Mouse (Mus musculus): ENCODE measurements at regions not wholly inside any gene's neighbourhood (a gene's known extent, or its start where the extent isn't known, plus 50 kb on each side); places are given as distances from the start of the nearest gene placed in this dataset.

- H3K27ac ChIP-seq, result peak overlapping the region; percentile 66
- 48% methylated on average over 19 of the region's 19 CpGs for WGBS
- no peaks in the 10 kb centered on the region for H3K36me3 ChIP-seq
- H3K4me2 ChIP-seq, result no peak overlapping the region
- no peak overlapping the region for H3K4me3 ChIP-seq
- H3K27me3 ChIP-seq, result no peaks in the 10 kb centered on the region
- H3K9ac ChIP-seq, result no peak overlapping the region
- no peak for ATAC-seq (ENCODE audit: insufficient number of reproducible peaks, insufficient read depth, low FRiP score, low TSS enrichment, low read depth)
- no peaks in the 10 kb centered on the region for H3K9me3 ChIP-seq
- peaks cover 23% of the 10 kb centered on the region for H3K4me1 ChIP-seq
Measured at GRCm38 (mm10) chr12:110020541-110021470, 258.1 kb upstream of the Dio3 start.

- H3K4me3 ChIP-seq, result no peak overlapping the region
- H3K4me2 ChIP-seq, result no peak overlapping the region
- WGBS, result 91% methylated on average over 12 of the region's 12 CpGs
- H3K27ac ChIP-seq, result no peak overlapping the region
- H3K9me3 ChIP-seq, result no peaks in the 10 kb centered on the region
- no peaks in the 10 kb centered on the region for H3K36me3 ChIP-seq
- no peak overlapping the region for H3K9ac ChIP-seq
- H3K4me1 ChIP-seq, result peaks cover 23% of the 10 kb centered on the region
- ATAC-seq (ENCODE audit: insufficient number of reproducible peaks, insufficient read depth, low FRiP score, low TSS enrichment, low read depth), result no peak
- H3K27me3 ChIP-seq, result 0 out of 2 replicates have a peak, but pooled peaks cover under 1% of the 10 kb centered on the region
Measured at GRCm38 (mm10) chr12:110021690-110022089, 257.2 kb upstream of the Dio3 start.

- WGBS, result 62% methylated on average over 6 of the region's 6 CpGs
- H3K27ac ChIP-seq, result no peak overlapping the region
- ATAC-seq (ENCODE audit: insufficient number of reproducible peaks, insufficient read depth, low FRiP score, low TSS enrichment, low read depth), result no peak
Measured at GRCm38 (mm10) chr12:110022631-110023030, 256.2 kb upstream of the Dio3 start.

GRCm38 (mm10) chr12:110023192-110024101, 255.4 kb upstream of the Dio3 start:
- no peak overlapping the region for H3K4me2 ChIP-seq
- H3K36me3 ChIP-seq, result no peaks in the 10 kb centered on the region
- 52% methylated on average over 11 of the region's 11 CpGs for WGBS
- H3K4me3 ChIP-seq, result no peak overlapping the region
- no peak overlapping the region for H3K27ac ChIP-seq
- no peaks in the 10 kb centered on the region for H3K9me3 ChIP-seq
- H3K27me3 ChIP-seq, result 0 out of 2 replicates have a peak, but pooled peaks cover 5% of the 10 kb centered on the region
- ATAC-seq (ENCODE audit: insufficient number of reproducible peaks, insufficient read depth, low FRiP score, low TSS enrichment, low read depth), result no peak
- H3K9ac ChIP-seq, result no peak overlapping the region
- H3K4me1 ChIP-seq, result peaks cover 23% of the 10 kb centered on the region

More at GRCm38 (mm10) chr12:110022631-110023030, 256.2 kb upstream of the Dio3 start:
- Histone ChIP-seq H3K4me2 (no peak overlapping the region), H3K9ac (no peak overlapping the region), H3K4me3 (no peak overlapping the region), H3K4me1 (peaks cover 23% of the 10 kb centered on the region), H3K27me3 (0 out of 2 replicates have a peak, but pooled peaks cover 5% of the 10 kb centered on the region), H3K36me3 (no peaks in the 10 kb centered on the region), H3K9me3 (no peaks in the 10 kb centered on the region)

- Histone ChIP-seq H3K4me3 (no peak overlapping the region), H3K9ac (no peak overlapping the region), H3K27ac (no peak overlapping the region), H3K4me2 (no peak overlapping the region), H3K27me3 (0 out of 2 replicates have a peak, but pooled peaks cover 10% of the 10 kb centered on the region), H3K4me1 (peaks cover 23% of the 10 kb centered on the region), H3K9me3 (no peaks in the 10 kb centered on the region), H3K36me3 (no peaks in the 10 kb centered on the region)
- no peak for ATAC-seq (ENCODE audit: insufficient number of reproducible peaks, insufficient read depth, low FRiP score, low TSS enrichment, low read depth)
- WGBS, result 88% methylated on average over 9 of the region's 9 CpGs
Measured at GRCm38 (mm10) chr12:110024295-110024694, 254.6 kb upstream of the Dio3 start.

GRCm38 (mm10) chr12:110025171-110025570, 253.7 kb upstream of the Dio3 start:
- no peak for ATAC-seq (ENCODE audit: insufficient number of reproducible peaks, insufficient read depth, low FRiP score, low TSS enrichment, low read depth)
- 81% methylated on average over 7 of the region's 7 CpGs for WGBS
- Histone ChIP-seq H3K9ac (no peak overlapping the region), H3K4me3 (no peak overlapping the region), H3K4me1 (peaks cover 21% of the 10 kb centered on the region), H3K9me3 (no peaks in the 10 kb centered on the region), H3K36me3 (no peaks in the 10 kb centered on the region), H3K27ac (no peak overlapping the region), H3K4me2 (no peak overlapping the region), H3K27me3 (0 out of 2 replicates have a peak, but pooled peaks cover 12% of the 10 kb centered on the region)

- Histone ChIP-seq H3K27me3 (0 out of 2 replicates have a peak, but pooled peaks cover 12% of the 10 kb centered on the region), H3K9me3 (no peaks in the 10 kb centered on the region), H3K4me3 (no peak overlapping the region), H3K27ac (no peak overlapping the region), H3K4me1 (peaks cover 12% of the 10 kb centered on the region), H3K36me3 (no peaks in the 10 kb centered on the region), H3K4me2 (no peak overlapping the region), H3K9ac (no peak overlapping the region)
- WGBS, result 35% methylated on average over 11 of the region's 11 CpGs
- no peak for ATAC-seq (ENCODE audit: insufficient number of reproducible peaks, insufficient read depth, low FRiP score, low TSS enrichment, low read depth)
Measured at GRCm38 (mm10) chr12:110026033-110026750, 252.7 kb upstream of the Dio3 start.

GRCm38 (mm10) chr12:110027345-110027744, 251.5 kb upstream of the Dio3 start:
- no peak overlapping the region for H3K27ac ChIP-seq
- H3K4me2 ChIP-seq, result no peak overlapping the region
- WGBS, result 71% methylated on average over 6 of the region's 6 CpGs
- H3K9me3 ChIP-seq, result no peaks in the 10 kb centered on the region
- peaks cover 8% of the 10 kb centered on the region for H3K4me1 ChIP-seq
- H3K4me3 ChIP-seq, result no peak overlapping the region
- H3K36me3 ChIP-seq, result no peaks in the 10 kb centered on the region
- no peak overlapping the region for H3K9ac ChIP-seq
- ATAC-seq (ENCODE audit: insufficient number of reproducible peaks, insufficient read depth, low FRiP score, low TSS enrichment, low read depth), result no peak
- H3K27me3 ChIP-seq, result 0 out of 2 replicates have a peak, but pooled peaks cover 12% of the 10 kb centered on the region

GRCm38 (mm10) chr12:110027976-110028375, 250.9 kb upstream of the Dio3 start:
- H3K27ac ChIP-seq, result no peak overlapping the region
- H3K9me3 ChIP-seq, result no peaks in the 10 kb centered on the region
- no peak overlapping the region for H3K4me3 ChIP-seq
- H3K4me2 ChIP-seq, result no peak overlapping the region
- H3K4me1 ChIP-seq, result peaks cover 4% of the 10 kb centered on the region
- WGBS, result 63% methylated on average over 12 of the region's 12 CpGs
- no peaks in the 10 kb centered on the region for H3K36me3 ChIP-seq
- no peak overlapping the region for H3K9ac ChIP-seq
- ATAC-seq (ENCODE audit: insufficient number of reproducible peaks, insufficient read depth, low FRiP score, low TSS enrichment, low read depth), result no peak
- 0 out of 2 replicates have a peak, but pooled peaks cover 12% of the 10 kb centered on the region for H3K27me3 ChIP-seq

GRCm38 (mm10) chr12:110028646-110029045, 250.2 kb upstream of the Dio3 start:
- Histone ChIP-seq H3K27ac (no peak overlapping the region), H3K36me3 (no peaks in the 10 kb centered on the region), H3K9ac (no peak overlapping the region), H3K27me3 (0 out of 2 replicates have a peak, but pooled peaks cover 15% of the 10 kb centered on the region), H3K9me3 (no peaks in the 10 kb centered on the region), H3K4me1 (no peaks in the 10 kb centered on the region), H3K4me2 (no peak overlapping the region), H3K4me3 (no peak overlapping the region)
- WGBS, result 38% methylated on average over 9 of the region's 9 CpGs
- ATAC-seq (ENCODE audit: insufficient number of reproducible peaks, insufficient read depth, low FRiP score, low TSS enrichment, low read depth), result no peak

- Histone ChIP-seq H3K36me3 (no peaks in the 10 kb centered on the region), H3K9me3 (no peaks in the 10 kb centered on the region), H3K9ac (no peak overlapping the region), H3K4me2 (no peak overlapping the region), H3K27me3 (0 out of 2 replicates have a peak, but pooled peaks cover 15% of the 10 kb centered on the region), H3K4me1 (no peaks in the 10 kb centered on the region), H3K27ac (no peak overlapping the region), H3K4me3 (no peak overlapping the region)
- no peak for ATAC-seq (ENCODE audit: insufficient number of reproducible peaks, insufficient read depth, low FRiP score, low TSS enrichment, low read depth)
- 50% methylated on average over 6 of the region's 6 CpGs for WGBS
Measured at GRCm38 (mm10) chr12:110031326-110031725, 247.5 kb upstream of the Dio3 start.
